Mouse (Mus musculus) thymus, adult 2 months (tissue): ENCODE results near the gene Prkcsh. TPM values are rescaled to one million over a fixed set of nuclear protein-coding genes. Genes with fewer than 3 reads are reported as not detected.

ENCODE experiments used
- DNase-seq: peaks from one replicate; pipeline ENCODE4 v3.0.0; 2021
- H3K27ac ChIP-seq: fragments of 200-500 bp; 2 replicates; pipeline ENCODE4 v1.5.1; 2012; ENCODE audit warnings: low read length, control low read depth; ENCODE audit not compliant: control insufficient read depth, insufficient read depth
- H3K27me3 ChIP-seq: fragments of 200-500 bp; 2 replicates; pipeline ENCODE4 v1.6.1; 2012; ENCODE audit warnings: mild to moderate bottlenecking, low read length, moderate library complexity, mixed read lengths; ENCODE audit not compliant: control insufficient read depth, insufficient read depth
- H3K36me3 ChIP-seq: fragments of 200-500 bp; 2 replicates; pipeline ENCODE4 v1.6.1; 2012; ENCODE audit warnings: mild to moderate bottlenecking, low read length, moderate library complexity; ENCODE audit not compliant: control insufficient read depth, insufficient read depth
- H3K4me1 ChIP-seq: fragments of 200-500 bp; replicated peaks from 2 replicates; pipeline ENCODE4 v1.6.1; 2012; ENCODE audit warnings: low read length; ENCODE audit not compliant: control insufficient read depth, insufficient read depth
- H3K4me3 ChIP-seq: fragments of 200-500 bp; 2 replicates; pipeline ENCODE4 v1.5.1; 2012; ENCODE audit warnings: mild to moderate bottlenecking, low read length, control low read depth, moderate library complexity; ENCODE audit not compliant: control insufficient read depth, insufficient read depth
- CTCF ChIP-seq: fragments of 200-500 bp; IDR thresholded peaks from 2 replicates; pipeline ENCODE4 v1.5.1; 2012; ENCODE audit warnings: mild to moderate bottlenecking, control low read depth, low read length, moderate library complexity, borderline replicate concordance; ENCODE audit not compliant: control insufficient read depth, poor library complexity, insufficient read depth; ENCODE audit errors: extremely low read depth
- POLR2A ChIP-seq: fragments of 200-500 bp; IDR thresholded peaks from 2 replicates; pipeline ENCODE4 v1.6.1; 2012; ENCODE audit warnings: mild to moderate bottlenecking, low read length, control low read depth, moderate library complexity; ENCODE audit not compliant: control insufficient read depth, poor library complexity, insufficient read depth; ENCODE audit errors: extremely low read depth
- WGBS: fragments of 180-500 bp; shearing (Covaris S2); methylation state at CpG from one replicate; pipeline ENCODE4 v1.1.7; 2018; 5-methylcytosine and 5-hydroxymethylcytosine counted together
- polyA plus RNA-seq: library from polyadenylated mRNA; depleted of rRNA; stranded (reverse); fragments of >200 nt; gene quantifications from 2 replicates; pipeline ENCODE4 v1.2.3, GENCODE M21; 2012

The Prkcsh gene
- polyA plus RNA-seq, 1 experiment = 109 TPM

- Histone ChIP-seq H3K27ac (no peak overlapping the region), H3K4me1 (peaks cover 19% of the 10 kb centered on the region), H3K36me3 (no peaks in the 10 kb centered on the region), H3K4me3 (no peak overlapping the region), H3K27me3 (no peaks in the 10 kb centered on the region)
- DNase-seq = no peak
- WGBS = 96% methylated on average over 4 of the region's 4 CpGs
- TF ChIP-seq POLR2A (no peak), CTCF (no peak)
These were observed 24.0 kb upstream of the Prkcsh start for GRCm38 (mm10) chr9:21978398-21979128.

- 74% methylated on average over 3 of the region's 3 CpGs for WGBS
- TF ChIP-seq POLR2A (no peak), CTCF (no peak)
- peak overlapping the region; percentile 79 for H3K27ac ChIP-seq
- H3K27me3 ChIP-seq = peaks cover 5% of the 10 kb centered on the region
- no peak overlapping the region for H3K4me3 ChIP-seq
- H3K4me1 ChIP-seq = peaks cover 32% of the 10 kb centered on the region
- no peak for DNase-seq
- H3K36me3 ChIP-seq = no peaks in the 10 kb centered on the region
These were observed 18.7 kb upstream of the Prkcsh start for GRCm38 (mm10) chr9:21983911-21984310.

GRCm38 (mm10) chr9:21987592-21988342, 14.8 kb upstream of the Prkcsh start:
- WGBS = 22% methylated on average over 36 of the region's 36 CpGs
- Histone ChIP-seq H3K27me3 (peaks cover 21% of the 10 kb centered on the region), H3K27ac (no peak overlapping the region), H3K36me3 (no peaks in the 10 kb centered on the region), H3K4me3 (no peak overlapping the region), H3K4me1 (peaks cover 26% of the 10 kb centered on the region)
- TF ChIP-seq POLR2A (no peak), CTCF (no peak)
- DNase-seq = no peak

GRCm38 (mm10) chr9:21988421-21989101, 14.0 kb upstream of the Prkcsh start:
- Histone ChIP-seq H3K27ac (no peak overlapping the region), H3K27me3 (peaks cover 21% of the 10 kb centered on the region), H3K4me1 (peaks cover 22% of the 10 kb centered on the region), H3K4me3 (no peak overlapping the region), H3K36me3 (no peaks in the 10 kb centered on the region)
- DNase-seq = no peak
- WGBS = 8% methylated on average over 32 of the region's 32 CpGs
- no peak for TF ChIP-seq CTCF
- no peak for TF ChIP-seq POLR2A

GRCm38 (mm10) chr9:21989230-21990110, 13.1 kb upstream of the Prkcsh start, which contains the start of gene Rgl3:
Rgl3 (minus strand) TSS chr9:21989446.
- H3K4me1 ChIP-seq = peaks cover 15% of the 10 kb centered on the region; the same call in 1 of the 2 replicates
- H3K36me3 ChIP-seq = no peaks in the 10 kb centered on the region
- peaks cover 21% of the 10 kb centered on the region for H3K27me3 ChIP-seq
- 5% methylated on average over 42 of the region's 42 CpGs for WGBS
- TF ChIP-seq CTCF = no peak
- TF ChIP-seq POLR2A = no peak
- no peak within 1 kb of the TSS for H3K4me3 ChIP-seq
- no peak within 1 kb of the TSS for H3K27ac ChIP-seq
- DNase-seq = no peak

GRCm38 (mm10) chr9:21992227-21992626, 10.4 kb upstream of the Prkcsh start:
- no peak overlapping the region for H3K4me3 ChIP-seq
- TF ChIP-seq POLR2A = no peak
- TF ChIP-seq CTCF = no peak
- 88% methylated on average over 4 of the region's 4 CpGs for WGBS
- peaks cover 15% of the 10 kb centered on the region; the same call in 1 of the 2 replicates for H3K4me1 ChIP-seq
- DNase-seq = no peak
- no peaks in the 10 kb centered on the region for H3K36me3 ChIP-seq
- peaks cover 21% of the 10 kb centered on the region for H3K27me3 ChIP-seq
- no peak overlapping the region for H3K27ac ChIP-seq
